Mouse (Mus musculus) neural tube, embryonic 11.5 days (tissue): ENCODE measurements around the gene Gm1673. TPM values are rescaled to one million over a fixed set of nuclear protein-coding genes. Genes with fewer than 3 reads are reported as not detected.

ENCODE experiments used
- ATAC-seq: fragments of 200-750 bp; cut with Nextera tagmentation; 2 replicates; pipeline ENCODE4 v1.8.0; 2017; ENCODE audit warnings: moderate number of reproducible peaks, mild to moderate bottlenecking, moderate TSS enrichment, moderate library complexity; ENCODE audit not compliant: insufficient read depth, low FRiP score, low TSS enrichment
- DNase-seq: peaks from one replicate; pipeline ENCODE4 v3.0.0-alpha.2; 2015; ENCODE audit warnings: low spot score
- H3K27ac ChIP-seq: fragments of 300-500 bp; sonication (generic); 2 replicates; pipeline ENCODE4 v1.5.1; 2014; ENCODE audit warnings: low read depth, mild to moderate bottlenecking, low read length
- H3K27me3 ChIP-seq: fragments of 300-500 bp; sonication (generic); 2 replicates; pipeline ENCODE4 v1.6.1; 2014; ENCODE audit warnings: mild to moderate bottlenecking, low read length, mixed read lengths; ENCODE audit not compliant: control insufficient read depth, insufficient read depth
- H3K36me3 ChIP-seq: fragments of 300-500 bp; sonication (generic); 2 replicates; pipeline ENCODE4 v1.6.1; 2014; ENCODE audit warnings: mild to moderate bottlenecking, low read length, moderate library complexity, mixed read lengths; ENCODE audit not compliant: control insufficient read depth, insufficient read depth
- H3K4me1 ChIP-seq: fragments of 300-500 bp; sonication (generic); 2 replicates; pipeline ENCODE4 v1.6.1; 2014; ENCODE audit warnings: low read length, mixed read lengths; ENCODE audit not compliant: control insufficient read depth, insufficient read depth
- H3K4me2 ChIP-seq: fragments of 300-500 bp; sonication (generic); 2 replicates; pipeline ENCODE4 v1.6.1; 2014; ENCODE audit warnings: low read depth, mild to moderate bottlenecking, moderate library complexity
- H3K4me3 ChIP-seq: fragments of 300-500 bp; sonication (generic); 2 replicates; pipeline ENCODE4 v1.5.1; 2014; ENCODE audit warnings: low read depth, low read length
- H3K9ac ChIP-seq: fragments of 300-500 bp; sonication (generic); 2 replicates; pipeline ENCODE4 v1.6.1; 2014; ENCODE audit warnings: mild to moderate bottlenecking, low read length
- H3K9me3 ChIP-seq: fragments of 300-500 bp; sonication (generic); 2 replicates; pipeline ENCODE4 v1.6.1; 2016; ENCODE audit warnings: low read length; ENCODE audit not compliant: control insufficient read depth
- WGBS: fragments of 180-500 bp; shearing (Covaris S2); extraction: QIAGEN DNeasy Blood & Tissue Kit; methylation state at CpG from one replicate; pipeline ENCODE4 v1.1.7; 2014; 5-methylcytosine and 5-hydroxymethylcytosine counted together
- polyA plus RNA-seq: library from polyadenylated mRNA; unstranded; fragments of >200 nt; fragmentation: Nextera tagmentation; extraction: Ambion mirVana; gene quantifications from 2 replicates; pipeline ENCODE4 v1.2.1, GENCODE M21; 2014

Gene Gm1673
- polyA plus RNA-seq, 1 experiment from 2014 or later: 199 TPM

GRCm38 (mm10) chr5:33948314-33948713 is 34.9 kb upstream of the Gm1673 start:
- 90% methylated on average over 4 of the region's 4 CpGs for whole genome bisulfite sequencing

GRCm38 (mm10) chr5:33953471-33954185 is 29.6 kb upstream of the Gm1673 start:
- no peaks in the 10 kb centered on the region for H3K9me3 ChIP-seq
- DNase-seq (no peak), ATAC-seq (no peak)
- WGBS: 86% methylated on average over 17 of the region's 17 CpGs
- H3K4me2 ChIP-seq: no peak overlapping the region
- no peak overlapping the region for H3K4me3 ChIP-seq
- H3K4me1 ChIP-seq: no peaks in the 10 kb centered on the region
- H3K27me3 ChIP-seq: no peaks in the 10 kb centered on the region
- no peak overlapping the region for H3K27ac ChIP-seq
- no peak overlapping the region for H3K9ac ChIP-seq
- no peaks in the 10 kb centered on the region for H3K36me3 ChIP-seq

More at GRCm38 (mm10) chr5:33948314-33948713, 34.9 kb upstream of the Gm1673 start:
- Histone ChIP-seq H3K27me3 (no peaks in the 10 kb centered on the region), H3K4me2 (no peak overlapping the region), H3K9me3 (no peaks in the 10 kb centered on the region), H3K4me3 (no peak overlapping the region), H3K9ac (no peak overlapping the region), H3K4me1 (no peaks in the 10 kb centered on the region), H3K36me3 (no peaks in the 10 kb centered on the region), H3K27ac (no peak overlapping the region)
- ATAC-seq: no peak
- DNase-seq: peak; percentile 45

- peak; percentile 75 for DNase-seq
- no peaks in the 10 kb centered on the region for H3K36me3 ChIP-seq
- no peaks in the 10 kb centered on the region for H3K27me3 ChIP-seq
- no peak overlapping the region for H3K4me3 ChIP-seq
- no peak overlapping the region for H3K9ac ChIP-seq
- no peak overlapping the region for H3K4me2 ChIP-seq
- H3K27ac ChIP-seq: no peak overlapping the region
- no peaks in the 10 kb centered on the region for H3K4me1 ChIP-seq
- H3K9me3 ChIP-seq: no peaks in the 10 kb centered on the region
- 36% methylated on average over 10 of the region's 10 CpGs for WGBS
- ATAC-seq: no peak
These were observed 28.9 kb upstream of the Gm1673 start for GRCm38 (mm10) chr5:33954354-33954753.

GRCm38 (mm10) chr5:33955868-33956267 is 27.4 kb upstream of the Gm1673 start:
- no peak for ATAC-seq

GRCm38 (mm10) chr5:33959382-33959781 is 23.9 kb upstream of the Gm1673 start:
- H3K4me2 ChIP-seq: no peak overlapping the region
- 79% methylated on average over 4 of the region's 4 CpGs for WGBS
- H3K9ac ChIP-seq: no peak overlapping the region
- no peak for ATAC-seq
- no peaks in the 10 kb centered on the region for H3K4me1 ChIP-seq
- H3K27ac ChIP-seq: no peak overlapping the region
- DNase-seq: no peak
- no peaks in the 10 kb centered on the region for H3K27me3 ChIP-seq
- no peak overlapping the region for H3K4me3 ChIP-seq
- H3K36me3 ChIP-seq: no peaks in the 10 kb centered on the region
- no peaks in the 10 kb centered on the region for H3K9me3 ChIP-seq

More at GRCm38 (mm10) chr5:33955868-33956267, 27.4 kb upstream of the Gm1673 start:
- Histone ChIP-seq H3K36me3 (no peaks in the 10 kb centered on the region), H3K27me3 (no peaks in the 10 kb centered on the region), H3K4me1 (no peaks in the 10 kb centered on the region), H3K4me2 (no peak overlapping the region), H3K9ac (no peak overlapping the region), H3K27ac (no peak overlapping the region), H3K9me3 (no peaks in the 10 kb centered on the region), H3K4me3 (no peak overlapping the region)
- 78% methylated on average over 4 of the region's 4 CpGs for WGBS
- no peak for DNase-seq

GRCm38 (mm10) chr5:33974736-33975135 is 8.5 kb upstream of the Gm1673 start:
- H3K36me3 ChIP-seq: no peaks in the 10 kb centered on the region
- DNase-seq (no peak), ATAC-seq (no peak)
- H3K27ac ChIP-seq: no peak overlapping the region
- H3K9me3 ChIP-seq: no peaks in the 10 kb centered on the region
- H3K27me3 ChIP-seq: no peaks in the 10 kb centered on the region
- no peak overlapping the region for H3K4me3 ChIP-seq
- H3K4me2 ChIP-seq: no peak overlapping the region
- no peak overlapping the region for H3K9ac ChIP-seq
- no peaks in the 10 kb centered on the region for H3K4me1 ChIP-seq
- 61% methylated on average over 2 of the region's 2 CpGs for WGBS

- 47% methylated on average over 3 of the region's 3 CpGs for WGBS
- DNase-seq: no peak
These were observed 7.0 kb upstream of the Gm1673 start for GRCm38 (mm10) chr5:33976267-33976666.

GRCm38 (mm10) chr5:33982731-33983259 is 438 bp upstream of the Gm1673 start:
- Histone ChIP-seq H3K27me3 (no peaks in the 10 kb centered on the region), H3K36me3 (no peaks in the 10 kb centered on the region; the same call in 1 of the 2 replicates), H3K9me3 (no peaks in the 10 kb centered on the region), H3K4me3 (peak overlapping the region; percentile 70), H3K9ac (peak overlapping the region; percentile 83), H3K4me2 (peak overlapping the region; percentile 92), H3K4me1 (peaks cover 16% of the 10 kb centered on the region), H3K27ac (peak overlapping the region; percentile 77)
- peak; percentile 56 for ATAC-seq
- no peak for DNase-seq
- 4% methylated on average over 25 of the region's 26 CpGs for WGBS

More at GRCm38 (mm10) chr5:33976267-33976666, 7.0 kb upstream of the Gm1673 start:
- Histone ChIP-seq H3K27me3 (no peaks in the 10 kb centered on the region), H3K4me2 (no peak overlapping the region), H3K9ac (no peak overlapping the region), H3K36me3 (no peaks in the 10 kb centered on the region), H3K4me3 (no peak overlapping the region), H3K9me3 (no peaks in the 10 kb centered on the region), H3K4me1 (no peaks in the 10 kb centered on the region), H3K27ac (no peak overlapping the region)
- ATAC-seq: no peak
